Mouse (Mus musculus) erythroblast, adult 5-6 weeks (primary cell): ENCODE measurements around the gene Celsr1. TPM values are rescaled to one million over a fixed set of nuclear protein-coding genes. Genes with fewer than 3 reads are reported as not detected.
"Not testable (repeated sequence)": the region's sequence is repeated elsewhere in the genome, so short reads cannot be mapped to it uniquely, and the experiment has no call there.

Experiments
- ATAC-seq: replicated peaks from 2 replicates; pipeline ENCODE4 v1.8.0; 2016; ENCODE audit warnings: moderate number of reproducible peaks, mild to moderate bottlenecking, moderate TSS enrichment, inconsistent platforms; ENCODE audit not compliant: poor library complexity, low FRiP score, severe bottlenecking
- total RNA-seq, 2 experiments: library from RNA; stranded (forward) in 1 of 2; stranded (reverse) in 1 of 2; fragments of 150-400 nt in 1 of 2; fragments of 200-764, 138-1000 nt in 1 of 2; gene quantifications; 2 replicates each; pipeline versions ENCODE4 v1.2.3 to v1.2.4; 2015 to 2017; ENCODE audit warnings: low replicate concordance in 2 of 2

The Celsr1 gene
- total RNA-seq, 2 experiments from 2014 or later, result 0.38 to 0.60 TPM

DNA sequence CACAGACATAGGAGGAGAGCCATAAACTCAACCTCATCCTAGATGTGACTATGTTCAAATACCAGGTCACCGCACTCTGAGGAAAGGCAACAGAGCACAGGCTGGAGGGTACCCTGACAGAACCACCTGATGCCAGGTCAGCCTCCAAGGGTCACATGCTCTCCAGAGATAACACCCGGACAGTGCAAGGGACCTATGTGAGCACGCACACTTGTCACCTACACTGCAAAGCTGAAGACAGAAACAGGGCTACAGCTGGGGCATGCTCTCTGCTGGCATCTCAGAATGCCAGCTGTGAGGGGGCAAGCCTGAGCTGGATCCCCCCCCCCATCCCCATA is 124.1 kb downstream of the Celsr1 start:
- no peak for ATAC-seq

DNA sequence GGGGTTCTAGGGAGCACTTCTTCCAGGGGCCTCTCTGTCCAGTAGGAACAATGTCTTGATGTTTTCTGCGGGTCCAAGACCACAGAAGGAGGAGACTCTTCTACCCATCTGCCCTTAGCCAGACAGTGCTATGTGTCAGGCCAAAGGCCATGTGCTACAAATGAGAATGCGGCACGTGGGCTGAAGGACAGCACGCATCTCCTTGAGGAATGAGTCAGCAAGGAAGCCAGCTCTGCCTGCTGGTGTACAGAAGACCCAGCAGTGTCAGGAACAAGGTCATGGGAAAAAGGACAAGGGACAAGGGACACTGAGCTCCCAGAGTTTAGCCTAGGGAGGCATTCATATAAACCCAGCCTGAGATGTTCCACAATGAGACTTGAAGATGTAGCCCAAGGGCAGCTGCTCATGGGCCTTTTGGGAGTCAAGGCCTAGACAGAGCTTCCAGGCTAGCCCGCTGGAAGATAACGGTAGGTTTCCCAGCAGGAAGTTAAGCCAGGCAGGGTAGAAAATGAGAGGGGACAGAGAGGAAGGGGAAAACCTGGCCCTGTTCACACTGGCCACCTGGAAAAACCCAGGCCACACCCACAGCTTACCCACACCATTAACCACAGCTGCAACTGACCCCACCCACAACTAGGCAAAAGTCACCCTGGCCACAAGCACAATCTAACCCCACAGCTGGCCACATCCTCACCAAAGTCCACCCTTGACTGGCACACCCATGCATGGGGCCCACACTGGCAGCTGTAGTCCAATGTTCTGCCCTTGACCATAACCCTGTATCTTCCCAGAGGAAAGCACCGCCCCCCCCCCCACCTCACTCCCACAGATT is 124.7 kb downstream of the Celsr1 start:
- no peak for ATAC-seq

DNA sequence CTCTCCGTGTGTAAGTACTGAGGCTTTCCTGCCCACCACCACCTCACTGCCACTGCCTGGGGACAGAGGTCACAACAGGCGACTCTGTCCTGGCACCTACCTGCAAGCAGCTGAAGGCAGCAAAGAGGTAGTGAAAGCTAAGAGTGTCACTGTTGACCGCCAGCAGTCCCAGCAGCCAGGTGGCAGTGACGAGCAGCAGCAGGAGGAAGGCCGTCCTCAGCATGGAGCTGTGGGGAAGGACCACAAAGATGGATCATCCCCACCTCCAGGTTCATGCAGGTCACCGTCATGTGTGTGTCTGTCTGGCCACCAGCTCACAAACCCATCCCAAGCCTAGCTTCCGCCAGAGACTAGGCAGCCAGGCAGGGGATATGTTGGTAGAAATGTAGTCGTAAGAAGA is 129.8 kb downstream of the Celsr1 start:
- ATAC-seq, result no peak

DNA sequence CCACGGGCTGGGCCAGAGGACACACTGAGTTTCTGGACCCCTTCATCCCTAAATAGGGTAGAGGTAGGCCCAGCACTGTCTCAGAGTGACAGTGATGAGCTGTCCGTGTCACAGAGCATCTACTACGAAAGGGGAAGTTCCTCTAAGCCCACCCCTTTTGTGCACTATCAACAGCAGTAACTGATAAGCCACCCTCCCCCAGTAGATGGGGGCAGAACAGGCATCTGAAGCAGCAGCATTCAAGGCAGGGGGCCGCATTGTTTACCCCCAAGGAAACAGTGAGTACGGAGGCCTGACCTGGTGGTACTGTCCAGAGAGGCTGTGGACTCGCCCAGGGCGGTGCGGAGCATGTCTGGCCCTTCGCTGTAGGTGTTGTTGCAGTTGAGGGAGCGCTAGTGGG is 131.1 kb downstream of the Celsr1 start:
- no peak for ATAC-seq

DNA sequence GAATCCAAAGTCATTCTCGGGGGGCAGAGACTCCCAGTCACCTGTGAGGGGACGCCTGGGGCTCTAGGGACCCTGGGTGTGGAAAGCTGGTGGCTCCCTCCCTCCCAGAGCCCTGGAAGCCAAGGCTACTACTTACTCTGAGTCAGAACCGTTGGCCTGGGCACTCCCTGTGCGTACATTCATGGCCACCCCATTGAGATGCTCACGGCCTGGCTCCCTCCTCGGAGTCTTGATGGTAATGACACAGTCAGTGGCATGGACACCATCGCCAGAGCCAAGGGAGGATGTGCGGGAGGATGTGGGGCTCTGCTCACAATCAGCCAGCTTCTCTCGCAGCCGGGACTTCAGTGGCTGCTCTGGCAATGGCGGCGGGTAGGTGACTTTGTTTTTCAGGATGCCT is 132.8 kb downstream of the Celsr1 start:
- no peak for ATAC-seq

DNA sequence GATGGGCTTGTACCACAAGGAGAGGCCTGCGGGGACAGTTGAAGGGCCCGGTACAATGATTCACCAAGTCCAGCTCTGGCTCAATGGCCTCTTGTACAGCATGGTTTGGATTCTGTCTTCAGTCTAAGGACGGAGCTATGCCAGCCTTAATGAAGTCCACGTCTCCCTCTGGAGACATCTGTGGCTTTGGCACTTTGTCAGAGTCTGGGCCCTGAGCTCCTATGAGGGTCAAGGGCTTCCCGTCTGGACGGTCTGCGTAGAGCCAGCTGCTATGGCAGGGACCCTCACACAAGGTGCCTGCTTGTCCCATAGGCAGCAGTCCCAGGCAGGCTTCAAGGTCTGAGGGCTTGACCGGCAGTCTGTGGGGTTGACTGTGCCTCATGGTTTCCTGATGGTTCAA is 133.3 kb downstream of the Celsr1 start:
- no peak for ATAC-seq

DNA sequence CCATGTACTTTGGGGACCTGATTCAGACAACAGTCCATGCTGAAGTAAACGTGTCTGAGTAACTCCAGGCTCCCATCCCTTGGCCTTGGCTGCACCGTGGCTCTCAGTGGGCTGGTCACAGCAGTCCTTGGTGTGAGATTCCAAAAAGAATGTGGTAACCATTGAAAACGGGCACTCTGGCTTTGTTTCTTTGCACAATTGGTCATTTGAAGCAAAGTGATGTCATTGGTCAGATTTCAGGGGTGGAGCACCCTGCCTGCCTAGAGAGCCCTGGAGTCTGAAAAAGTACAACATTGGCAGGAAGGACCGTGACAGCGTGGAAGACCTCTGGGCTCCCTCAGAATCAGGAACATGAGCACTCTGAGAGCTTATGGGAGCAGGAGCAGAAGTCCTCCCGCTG is 134.2 kb downstream of the Celsr1 start:
- ATAC-seq, result no peak

DNA sequence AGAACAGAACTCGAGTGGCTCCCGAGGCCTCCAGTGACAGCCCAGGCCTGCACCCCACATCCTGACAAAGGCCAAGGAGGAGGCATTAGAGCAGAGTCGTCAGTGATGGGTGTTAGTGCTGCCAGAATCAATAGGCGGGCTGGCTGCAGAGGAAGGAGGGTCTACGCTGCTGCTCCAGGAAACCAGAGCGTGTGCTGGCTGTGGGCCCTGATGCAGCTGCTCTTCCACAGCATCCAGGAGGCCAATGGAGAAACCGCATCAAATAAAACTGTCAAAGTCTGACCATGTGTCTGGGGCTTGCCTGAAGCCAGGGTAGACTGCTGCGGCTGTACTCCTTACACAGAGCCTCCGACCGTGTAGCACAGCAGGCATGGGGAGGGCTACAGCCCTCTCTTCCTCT is 136.5 kb downstream of the Celsr1 start:
- no peak for ATAC-seq

DNA sequence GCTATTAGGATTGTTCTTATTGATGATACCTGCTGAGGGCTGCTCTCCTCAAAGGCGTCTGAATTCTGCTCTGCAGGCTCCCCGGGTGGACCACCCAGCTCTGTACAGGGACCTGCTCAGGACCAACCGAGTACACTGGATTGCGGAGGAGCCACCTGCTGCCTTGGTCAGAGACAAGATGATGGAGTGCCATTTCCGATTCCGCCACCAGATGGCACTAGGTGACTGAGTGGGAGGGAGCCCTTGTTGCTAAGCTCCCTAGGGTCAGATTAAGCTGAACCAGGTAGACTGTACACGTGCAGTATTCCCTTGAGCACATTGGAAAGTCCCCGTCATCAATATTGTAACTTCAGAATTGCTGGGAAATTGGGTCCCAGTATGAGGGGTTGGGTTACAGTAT is 137.3 kb downstream of the Celsr1 start:
- peak; percentile 54; the same call in 1 of the 2 replicates for ATAC-seq

DNA sequence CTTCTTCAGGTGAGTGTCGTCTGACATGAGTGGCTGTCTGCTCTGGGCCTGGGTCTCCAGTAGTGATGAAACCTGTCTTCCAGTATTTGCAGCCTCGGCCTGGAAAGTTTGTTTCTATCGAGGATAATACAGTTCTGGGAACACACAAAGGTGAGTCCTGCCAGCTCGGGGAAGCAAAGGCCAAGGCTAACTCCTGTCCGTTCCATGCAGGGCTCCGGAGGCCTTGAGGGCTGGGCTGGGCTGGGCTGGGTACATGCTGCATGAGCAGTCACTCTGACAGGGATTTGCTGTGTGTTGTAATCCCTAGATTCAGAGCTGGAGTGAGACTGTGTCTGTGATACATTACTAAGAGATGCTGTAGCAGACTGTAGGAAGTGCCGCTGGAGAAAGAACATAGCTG is 139.7 kb downstream of the Celsr1 start:
- no peak for ATAC-seq

DNA sequence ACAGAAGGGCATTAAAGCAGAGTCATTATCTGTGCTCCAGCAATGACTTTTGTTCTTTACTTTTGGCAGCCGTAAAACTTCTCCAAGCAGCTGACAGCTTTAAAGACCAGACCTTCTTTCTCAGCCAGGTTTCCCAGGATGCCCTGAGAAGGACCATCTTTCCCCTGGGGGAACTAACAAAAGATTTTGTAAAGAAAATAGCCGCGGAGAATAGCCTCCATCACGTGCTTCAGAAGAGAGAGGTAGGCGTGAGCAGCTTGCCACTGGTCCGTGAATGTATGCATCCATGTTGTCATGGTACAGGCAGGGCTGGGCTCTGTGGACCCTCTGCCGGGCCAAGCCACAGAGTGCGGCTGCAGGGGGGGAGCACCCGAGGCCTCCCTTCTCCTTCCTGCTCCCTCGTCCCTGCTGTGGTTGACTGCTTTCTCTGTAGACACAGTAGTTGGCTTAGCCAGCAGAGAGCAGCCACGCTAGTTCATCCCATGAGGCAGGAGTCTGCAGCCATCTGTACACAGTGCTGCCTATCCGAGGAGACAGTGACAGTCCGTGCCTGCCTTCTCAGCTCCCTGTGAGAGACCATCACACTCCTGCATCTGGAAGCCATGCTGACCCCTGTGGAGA is 141.0 kb downstream of the Celsr1 start:
- no peak for ATAC-seq

DNA sequence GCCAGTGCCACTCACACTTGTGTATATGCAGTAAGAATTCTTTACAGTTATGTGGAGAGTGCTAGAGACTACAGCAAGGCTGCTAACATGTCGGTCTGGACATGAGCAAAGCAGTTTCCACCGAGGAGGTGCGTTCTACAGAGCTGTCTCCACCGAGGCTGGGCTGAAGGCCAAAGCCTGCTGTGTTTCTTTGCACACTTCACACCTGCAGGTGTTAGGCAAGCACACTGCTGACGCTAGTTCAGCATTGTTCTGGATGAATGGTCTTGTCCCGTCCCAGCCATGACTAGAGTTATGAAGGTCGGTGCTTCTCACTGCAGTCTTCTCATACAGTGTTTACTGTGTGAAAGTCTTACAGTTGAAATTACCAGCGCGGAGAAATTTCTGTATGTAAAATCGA is 141.6 kb downstream of the Celsr1 start:
- no peak for ATAC-seq

DNA sequence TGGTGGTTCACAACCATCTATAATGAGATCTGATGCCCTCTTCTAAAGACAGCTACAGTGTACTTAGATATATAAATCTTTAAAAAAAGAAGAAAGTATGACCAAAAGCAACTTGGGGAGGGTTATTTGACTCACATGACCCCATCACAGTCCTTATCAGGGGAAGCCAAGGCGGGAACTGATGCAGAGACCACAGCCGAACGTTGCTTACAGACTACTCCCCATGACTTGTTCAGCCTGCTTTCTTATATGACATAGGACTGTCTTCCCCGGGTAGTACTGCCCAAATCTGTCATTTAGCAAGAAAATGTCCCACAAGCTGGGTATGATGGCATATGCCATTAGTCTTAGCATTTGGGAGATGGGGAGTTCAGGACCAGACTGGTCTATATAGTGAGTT is 144.3 kb downstream of the Celsr1 start:
- ATAC-seq, result no peak

DNA sequence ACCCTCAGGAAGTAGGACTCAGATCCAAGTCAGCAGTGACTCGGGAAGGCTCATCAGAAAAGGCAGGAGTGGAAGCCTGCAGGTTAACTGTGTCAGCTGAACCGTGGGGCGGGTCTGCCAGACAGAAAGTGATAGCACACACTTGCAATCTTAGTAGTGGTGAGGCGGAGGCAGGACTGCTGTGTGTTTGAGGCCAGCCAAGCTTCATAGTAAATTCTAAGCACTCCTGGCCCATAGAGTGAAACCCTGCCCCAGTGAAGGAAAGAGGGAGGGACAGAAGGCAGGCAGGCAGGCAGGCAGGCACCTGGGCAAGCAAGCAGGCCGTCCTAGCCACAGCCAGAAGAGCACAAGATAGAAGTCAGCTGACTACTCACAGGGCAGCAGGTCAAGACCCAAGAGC is 148.0 kb downstream of the Celsr1 start:
- no peak for ATAC-seq

DNA sequence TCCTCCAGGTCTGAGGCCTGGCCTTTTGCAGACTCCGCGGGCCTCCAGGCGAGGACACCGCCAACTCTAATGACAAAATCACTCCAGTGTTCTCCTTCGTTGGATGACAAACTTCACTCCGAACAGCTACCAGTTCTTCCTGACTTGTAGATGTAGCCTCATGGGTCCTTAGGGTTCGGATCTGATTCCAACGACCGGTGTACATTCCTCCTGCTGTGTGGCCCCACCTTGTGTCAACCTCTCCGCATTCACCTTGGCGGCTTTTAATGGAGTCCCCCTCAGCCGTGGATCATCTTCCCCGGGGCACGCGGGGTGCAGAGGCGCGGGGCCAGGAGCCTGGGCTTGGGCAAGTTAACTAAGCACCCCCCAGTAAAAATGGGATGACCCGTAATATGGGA is 154.1 kb downstream of the Celsr1 start:
- ATAC-seq, result peak; percentile 39; the same call in 1 of the 2 replicates

DNA sequence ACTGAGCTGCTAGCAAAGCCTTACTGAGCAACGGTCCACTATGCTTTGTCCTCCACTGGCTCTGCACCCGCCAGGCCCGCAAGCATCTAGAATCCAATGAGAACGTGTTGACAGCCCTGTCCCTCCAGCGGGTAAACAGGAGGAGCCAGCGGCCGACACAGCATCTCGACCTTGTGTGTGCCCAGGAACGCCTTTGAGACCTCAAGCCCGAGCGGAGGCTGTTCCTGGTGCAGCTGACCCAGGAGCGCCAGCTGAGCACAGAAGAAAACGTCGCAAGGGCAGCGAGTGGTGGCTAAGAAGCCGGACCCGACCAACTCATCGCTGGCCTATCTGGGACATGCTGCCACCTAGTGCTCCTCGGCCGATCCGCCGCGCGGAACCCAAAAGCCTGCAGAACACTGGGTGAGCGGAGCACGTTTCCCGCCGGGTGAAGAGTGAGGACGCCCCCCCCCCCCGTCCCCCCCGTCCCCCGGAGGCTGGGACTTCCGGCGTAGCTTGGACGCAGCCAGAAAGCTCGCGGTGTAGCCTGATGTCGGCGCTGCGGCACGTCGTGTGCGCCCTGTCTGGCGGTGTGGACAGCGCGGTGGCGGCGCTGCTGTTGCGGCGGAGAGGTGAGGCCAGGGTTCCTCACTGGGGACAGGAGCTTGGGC is 154.6 kb downstream of the Celsr1 start, which contains the start of gene Trmu:
Gene Trmu (plus strand): TSS at position 465 of the 650 bp plus-strand sequence.
- peak; percentile 86 for ATAC-seq

DNA sequence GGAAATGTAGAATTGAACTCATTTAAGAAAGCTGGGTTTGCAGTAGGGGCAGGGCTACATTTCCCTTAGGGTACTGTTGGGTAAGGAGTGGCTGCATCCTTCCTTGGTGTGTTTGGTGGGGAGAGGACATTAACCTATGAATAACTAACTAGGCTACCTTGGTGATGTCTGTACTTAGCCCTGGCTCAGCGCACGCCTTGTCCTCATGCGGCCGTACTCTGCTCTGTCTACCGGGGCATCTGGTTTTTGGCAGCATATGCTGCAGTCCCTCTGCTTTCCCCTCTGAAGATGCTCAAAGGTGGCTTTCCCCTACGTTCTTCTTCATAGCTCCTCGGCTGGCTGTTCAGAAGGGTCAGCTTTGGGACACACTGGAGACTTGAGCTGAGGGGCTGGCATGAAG is 156.2 kb downstream of the Celsr1 start:
- no peak for ATAC-seq

DNA sequence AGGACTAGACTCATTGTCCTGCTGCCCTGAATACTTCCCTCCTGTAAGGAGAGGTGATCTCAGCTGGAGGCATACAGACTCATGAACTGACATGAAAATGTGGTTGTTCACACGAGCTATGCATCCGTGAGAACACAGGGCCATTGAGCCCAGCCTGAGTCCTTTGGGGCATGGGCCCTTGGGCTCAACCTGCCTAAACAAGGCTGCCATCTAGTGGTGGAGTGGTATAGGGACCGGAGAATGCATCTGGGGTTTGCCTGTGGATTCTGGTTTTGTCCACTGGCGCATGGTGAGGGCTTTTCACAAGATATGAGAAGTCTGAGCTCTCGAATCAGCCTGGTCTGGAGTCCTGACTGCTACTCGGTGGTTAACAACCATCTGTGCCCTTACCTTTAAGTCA is 165.9 kb downstream of the Celsr1 start:
- peak; percentile 78 for ATAC-seq

DNA sequence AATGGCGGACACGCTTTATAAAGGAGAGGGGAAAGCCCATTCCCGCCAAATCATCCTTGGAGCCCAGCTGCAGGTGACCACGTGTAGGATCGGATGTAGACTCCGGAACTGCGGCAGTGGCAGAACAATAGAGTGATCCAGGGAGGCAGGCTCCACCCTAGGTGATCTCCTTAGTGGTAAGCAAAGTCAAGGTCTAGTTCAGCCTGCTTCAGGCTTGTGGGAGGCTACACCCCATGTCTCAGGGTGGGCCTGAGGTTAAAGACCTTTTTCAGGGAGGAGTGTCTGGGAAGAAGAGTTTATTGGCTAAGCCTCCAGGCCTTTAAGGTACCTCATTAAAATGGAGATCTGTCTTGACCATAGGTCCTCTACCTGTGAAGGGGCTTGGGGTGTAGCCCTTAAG is 167.7 kb downstream of the Celsr1 start:
- ATAC-seq, result not testable (repeated sequence)

DNA sequence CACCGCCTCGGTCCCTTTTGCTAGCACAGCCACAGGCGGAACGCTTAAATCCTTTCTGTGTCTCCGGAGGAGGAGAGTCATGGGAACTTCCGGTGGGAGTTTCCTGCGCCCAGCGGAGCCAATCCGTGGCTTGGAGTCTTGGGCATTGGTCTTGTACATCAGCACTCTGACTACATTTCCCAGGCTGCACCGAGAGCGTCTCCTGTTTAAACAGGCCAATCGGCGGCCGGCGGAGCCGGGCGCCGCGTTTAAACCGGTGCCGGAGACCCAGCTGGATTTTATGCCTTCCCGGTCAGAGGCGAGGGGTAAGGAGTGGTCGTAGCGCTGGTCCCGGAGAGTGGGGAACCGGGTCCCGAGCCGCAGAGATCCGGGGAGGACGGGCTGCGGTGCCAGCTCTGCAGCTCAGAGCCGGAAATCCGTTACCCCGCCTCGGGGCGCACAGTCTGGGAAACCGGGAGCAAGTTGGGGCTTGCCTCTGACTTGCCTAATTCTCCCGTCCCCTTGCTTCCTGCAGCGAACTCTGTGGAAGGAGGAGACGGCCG is 174.0 kb downstream of the Celsr1 start, which contains the start of gene Gtse1:
Gene Gtse1 (plus strand): TSS at position 256 of the 542 bp plus-strand sequence.
- ATAC-seq, result peak; percentile 98
